Mouse (Mus musculus): ENCODE data around the gene Ntrk2. TPM values are rescaled to one million over a fixed set of nuclear protein-coding genes. Genes with fewer than 3 reads are reported as not detected.

The Ntrk2 gene
- total and polyA plus RNA-seq, 2 experiments from 2014 or later = 141 to 207 TPM

DNA sequence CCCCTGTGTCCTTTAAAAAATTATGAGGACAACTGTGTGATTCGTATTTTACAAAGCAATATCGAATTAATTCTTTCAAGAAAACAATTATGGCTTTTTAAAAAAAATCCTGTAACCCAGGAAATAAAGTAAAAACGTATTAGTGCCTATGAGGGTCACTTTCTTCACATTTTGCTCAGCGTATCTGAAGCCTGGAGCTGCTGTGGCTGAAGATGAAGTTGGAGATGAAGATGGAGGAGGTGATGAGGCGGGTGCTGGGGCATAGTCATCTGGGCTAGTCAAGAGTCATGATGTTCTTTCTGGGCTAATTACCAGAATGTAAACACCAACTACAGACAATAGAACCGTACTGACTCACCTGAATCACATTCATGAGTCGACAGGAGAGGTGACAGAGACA is 15.6 kb upstream of the Ntrk2 start:
- no peak overlapping the region for H3K27ac ChIP-seq (ENCODE audit: low read depth, low read length)
- H3K27me3 ChIP-seq (ENCODE audit: insufficient read depth, low read length) = no peaks in the 10 kb centered on the region
- TF ChIP-seq CTCF (IDR thresholded peaks at IDR 0.05) = no peak
- H3K4me2 ChIP-seq (ENCODE audit: low read depth, low read length, poor library complexity, severe bottlenecking) = no peak overlapping the region
- no peaks in the 10 kb centered on the region for H3K36me3 ChIP-seq (ENCODE audit: insufficient read depth, low read length)
- no peak for DNase-seq (ENCODE audit: low spot score)
- H3K9ac ChIP-seq (replicated peaks; ENCODE audit: low read length, poor library complexity, severe bottlenecking) = no peak overlapping the region
- ATAC-seq (ENCODE audit: low FRiP score) = no peak
- WGBS = 86% methylated on average over 7 of the region's 7 CpGs
- H3K4me3 ChIP-seq (ENCODE audit: low read depth, low read length) = no peak overlapping the region
- H3K9me3 ChIP-seq (ENCODE audit: low read length) = no peaks in the 10 kb centered on the region
- 0 out of 2 replicates have a peak, but pooled peaks cover 3% of the 10 kb centered on the region for H3K4me1 ChIP-seq (ENCODE audit: insufficient read depth, low read length)

DNA sequence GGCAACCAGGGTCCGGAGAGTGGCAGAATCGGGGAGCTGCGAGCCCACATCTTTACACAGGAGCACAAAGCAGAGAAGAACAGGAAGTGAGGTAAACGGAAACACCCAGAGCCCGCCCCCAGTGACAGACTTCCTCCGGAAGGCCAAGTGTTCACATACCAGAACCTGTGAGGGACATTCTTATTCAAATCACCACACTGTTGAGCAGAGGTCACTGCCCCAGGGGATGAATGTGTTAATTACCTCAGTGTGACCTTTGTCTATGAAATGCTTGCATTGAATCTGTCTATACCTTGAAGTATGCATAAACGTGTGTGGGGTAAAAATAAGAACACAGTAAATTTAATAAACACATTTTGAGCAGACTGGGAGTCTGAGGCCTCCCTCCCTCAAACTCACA is 9.0 kb upstream of the Ntrk2 start:
- Histone ChIP-seq H3K4me1 (ENCODE audit: insufficient read depth, low read length) (no peaks in the 10 kb centered on the region), H3K9me3 (ENCODE audit: low read length) (no peaks in the 10 kb centered on the region), H3K9ac (replicated peaks; ENCODE audit: low read length, poor library complexity, severe bottlenecking) (no peak overlapping the region), H3K4me2 (ENCODE audit: low read depth, low read length, poor library complexity, severe bottlenecking) (no peak overlapping the region), H3K4me3 (ENCODE audit: low read depth, low read length) (no peak overlapping the region), H3K27ac (ENCODE audit: low read depth, low read length) (no peak overlapping the region), H3K36me3 (ENCODE audit: insufficient read depth, low read length) (no peaks in the 10 kb centered on the region), H3K27me3 (ENCODE audit: insufficient read depth, low read length) (no peaks in the 10 kb centered on the region)
- 96% methylated on average over 7 of the region's 7 CpGs for WGBS
- DNase-seq (ENCODE audit: low spot score) = no peak
- no peak for TF ChIP-seq CTCF (IDR thresholded peaks at IDR 0.05)
- no peak for ATAC-seq (ENCODE audit: low FRiP score)

DNA sequence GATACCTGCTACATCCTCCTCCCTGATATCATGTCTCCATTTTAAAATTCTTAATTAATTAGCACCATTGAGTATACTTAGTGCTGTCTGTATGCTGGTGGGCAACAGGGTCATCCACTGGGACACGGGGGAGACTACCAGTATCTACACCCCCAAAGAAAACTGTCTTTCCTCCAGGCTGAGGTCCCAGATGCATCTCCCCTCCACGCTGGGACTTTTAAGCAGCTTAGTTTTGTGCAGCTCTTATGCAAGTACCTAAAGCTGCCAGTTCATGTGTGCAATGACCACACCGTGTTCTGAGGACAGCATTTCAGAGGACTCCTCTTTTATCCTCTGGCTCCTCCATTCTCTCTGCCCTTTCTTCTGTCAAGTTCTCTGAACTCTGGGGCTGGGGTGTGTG is 5.1 kb upstream of the Ntrk2 start:
- no peak overlapping the region for H3K27ac ChIP-seq (ENCODE audit: low read depth, low read length)
- H3K9me3 ChIP-seq (ENCODE audit: low read length) = no peaks in the 10 kb centered on the region
- H3K36me3 ChIP-seq (ENCODE audit: insufficient read depth, low read length) = no peaks in the 10 kb centered on the region
- ATAC-seq (ENCODE audit: low FRiP score) (no peak), DNase-seq (ENCODE audit: low spot score) (no peak)
- H3K4me1 ChIP-seq (ENCODE audit: insufficient read depth, low read length) = no peaks in the 10 kb centered on the region
- no peak overlapping the region for H3K4me2 ChIP-seq (ENCODE audit: low read depth, low read length, poor library complexity, severe bottlenecking)
- no peak overlapping the region for H3K9ac ChIP-seq (replicated peaks; ENCODE audit: low read length, poor library complexity, severe bottlenecking)
- TF ChIP-seq CTCF (IDR thresholded peaks at IDR 0.05) = no peak
- no peak overlapping the region for H3K4me3 ChIP-seq (ENCODE audit: low read depth, low read length)
- 79% methylated on average over 3 of the region's 3 CpGs for WGBS
- H3K27me3 ChIP-seq (ENCODE audit: insufficient read depth, low read length) = no peaks in the 10 kb centered on the region

DNA sequence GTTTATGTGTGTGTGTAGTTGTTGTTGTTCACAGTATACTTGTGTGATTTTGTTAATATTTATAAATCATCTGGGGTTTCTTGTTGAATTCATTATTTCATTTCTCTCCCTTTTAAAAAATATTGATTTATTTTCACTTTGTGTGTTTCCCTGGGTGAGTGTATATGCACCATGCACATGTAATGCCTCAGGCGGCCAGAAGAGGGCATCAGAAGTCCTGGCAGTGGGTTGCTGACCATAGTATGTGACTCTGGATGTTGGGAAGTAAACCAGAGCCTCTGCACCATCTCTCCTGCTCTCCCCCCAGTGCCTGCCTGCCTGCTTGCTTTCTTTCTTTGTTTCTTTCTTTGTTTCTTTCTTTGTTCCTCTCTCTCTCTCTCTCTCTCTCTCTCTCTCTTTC is 2.5 kb upstream of the Ntrk2 start:
- H3K4me1 ChIP-seq (ENCODE audit: insufficient read depth, low read length) = no peaks in the 10 kb centered on the region
- DNase-seq (ENCODE audit: low spot score) = no peak
- 17% methylated on average over 1 of the region's 1 CpGs for WGBS
- no peak overlapping the region for H3K4me3 ChIP-seq (ENCODE audit: low read depth, low read length)
- no peak overlapping the region for H3K9ac ChIP-seq (replicated peaks; ENCODE audit: low read length, poor library complexity, severe bottlenecking)
- no peaks in the 10 kb centered on the region for H3K27me3 ChIP-seq (ENCODE audit: insufficient read depth, low read length)
- H3K27ac ChIP-seq (ENCODE audit: low read depth, low read length) = no peak overlapping the region
- TF ChIP-seq CTCF (IDR thresholded peaks at IDR 0.05) = peak; percentile 51
- no peaks in the 10 kb centered on the region for H3K36me3 ChIP-seq (ENCODE audit: insufficient read depth, low read length)
- ATAC-seq (ENCODE audit: low FRiP score) = no peak
- H3K4me2 ChIP-seq (ENCODE audit: low read depth, low read length, poor library complexity, severe bottlenecking) = no peak overlapping the region
- H3K9me3 ChIP-seq (ENCODE audit: low read length) = no peaks in the 10 kb centered on the region

DNA sequence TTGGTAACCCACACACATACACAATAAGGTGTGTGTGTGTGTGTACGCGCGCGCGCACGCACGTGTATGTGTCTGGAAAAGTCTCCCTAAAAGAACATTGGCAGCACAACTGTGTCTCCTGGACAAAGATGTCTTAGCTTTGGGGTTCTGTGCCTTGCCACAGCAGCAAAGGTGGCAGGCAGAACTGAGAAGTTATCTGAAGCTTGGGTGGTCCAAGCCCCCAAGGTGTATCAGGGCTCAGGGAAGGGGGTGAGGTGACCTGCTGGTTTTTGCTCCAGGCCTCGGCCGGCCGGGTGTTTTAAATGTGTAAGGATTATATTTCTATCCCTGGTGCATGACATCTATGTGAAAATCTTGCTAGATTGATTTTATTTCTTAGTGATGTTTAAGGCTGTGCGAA is 536 bp upstream of the Ntrk2 start:
- ATAC-seq (ENCODE audit: low FRiP score) = no peak
- WGBS = 83% methylated on average over 11 of the region's 11 CpGs
- Histone ChIP-seq H3K9ac (replicated peaks; ENCODE audit: low read length, poor library complexity, severe bottlenecking) (peak overlapping the region; percentile 97; the same call in 1 of the 2 replicates), H3K27ac (ENCODE audit: low read depth, low read length) (peak overlapping the region; percentile 99), H3K4me3 (ENCODE audit: low read depth, low read length) (peak overlapping the region; percentile 82), H3K4me1 (ENCODE audit: insufficient read depth, low read length) (no peaks in the 10 kb centered on the region), H3K27me3 (ENCODE audit: insufficient read depth, low read length) (no peaks in the 10 kb centered on the region), H3K9me3 (ENCODE audit: low read length) (no peaks in the 10 kb centered on the region), H3K36me3 (ENCODE audit: insufficient read depth, low read length) (no peaks in the 10 kb centered on the region), H3K4me2 (ENCODE audit: low read depth, low read length, poor library complexity, severe bottlenecking) (peak overlapping the region; percentile 91)
- no peak for DNase-seq (ENCODE audit: low spot score)
- no peak for TF ChIP-seq CTCF (IDR thresholded peaks at IDR 0.05)

DNA sequence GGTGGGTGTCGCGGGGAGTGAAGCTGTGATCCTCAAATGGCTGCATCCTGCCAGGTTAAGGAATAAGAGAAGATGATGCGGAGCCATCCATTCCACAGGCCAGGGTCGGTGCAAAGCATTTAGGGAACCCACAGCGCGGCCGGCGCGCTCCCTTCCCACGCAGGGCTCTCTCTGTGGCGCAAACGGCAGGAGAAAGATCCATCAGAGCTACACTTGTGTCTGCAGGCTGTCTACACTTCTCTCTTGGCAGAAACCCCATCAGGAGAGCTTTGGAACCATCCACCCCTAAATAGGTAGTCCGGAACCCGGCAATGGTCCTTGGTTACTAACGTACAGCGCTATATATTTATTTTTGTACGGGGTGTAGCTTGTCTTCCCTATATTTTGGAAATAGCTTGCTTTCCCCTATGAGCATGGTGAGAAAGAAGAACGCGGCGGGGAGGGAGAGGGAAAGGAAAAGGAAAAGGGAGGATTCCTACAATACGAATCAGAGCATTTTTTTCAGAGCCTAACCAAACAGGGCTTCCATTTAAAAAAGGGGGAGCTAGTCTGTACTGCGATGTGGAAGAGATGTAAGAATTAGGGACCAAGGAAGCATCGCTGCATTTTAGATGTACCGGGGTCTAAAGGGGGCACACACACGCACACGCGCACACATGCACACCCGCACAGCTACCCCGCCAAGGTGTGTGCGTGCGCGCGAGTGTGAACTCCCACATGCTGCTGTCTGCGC is 693 bp downstream of the Ntrk2 start:
- DNase-seq (ENCODE audit: low spot score) (peak; percentile 58), ATAC-seq (ENCODE audit: low FRiP score) (peak; percentile 7; the same call in 1 of the 2 replicates)
- Histone ChIP-seq H3K4me1 (ENCODE audit: insufficient read depth, low read length) (peaks cover 9% of the 10 kb centered on the region), H3K4me3 (ENCODE audit: low read depth, low read length) (peak overlapping the region; percentile 82), H3K36me3 (ENCODE audit: insufficient read depth, low read length) (no peaks in the 10 kb centered on the region), H3K27me3 (ENCODE audit: insufficient read depth, low read length) (no peaks in the 10 kb centered on the region), H3K9me3 (ENCODE audit: low read length) (no peaks in the 10 kb centered on the region), H3K4me2 (ENCODE audit: low read depth, low read length, poor library complexity, severe bottlenecking) (peak overlapping the region; percentile 91), H3K9ac (replicated peaks; ENCODE audit: low read length, poor library complexity, severe bottlenecking) (peak overlapping the region; percentile 97), H3K27ac (ENCODE audit: low read depth, low read length) (peak overlapping the region; percentile 99)
- TF ChIP-seq CTCF (IDR thresholded peaks at IDR 0.05) = no peak; the same call in 1 of the 2 replicates
- WGBS = under 1% methylated on average over 34 of the region's 34 CpGs
